Mouse (Mus musculus): ENCODE data around the gene Tab1. TPM values are rescaled to one million over a fixed set of nuclear protein-coding genes. Genes with fewer than 3 reads are reported as not detected.
"Not testable (repeated sequence)": the region's sequence is repeated elsewhere in the genome, so short reads cannot be mapped to it uniquely, and the experiment has no call there.

The Tab1 gene
- polyA plus RNA-seq, 1 experiment from 2014 or later = 21.6 TPM

GRCm38 (mm10) chr15:80112499-80112898 lies 20.4 kb upstream of the Tab1 start:
- Histone ChIP-seq H3K9me3 (ENCODE audit: control insufficient read depth, low read length) (no peaks in the 10 kb centered on the region), H3K27ac (ENCODE audit: low read depth, low read length) (no peak overlapping the region), H3K36me3 (ENCODE audit: control insufficient read depth, insufficient read depth, low read length) (no peaks in the 10 kb centered on the region), H3K4me1 (replicated peaks; ENCODE audit: control insufficient read depth, insufficient read depth, low read length) (no peaks in the 10 kb centered on the region), H3K9ac (ENCODE audit: low read depth, low read length) (no peak overlapping the region), H3K27me3 (ENCODE audit: control insufficient read depth, insufficient read depth, low read length) (no peaks in the 10 kb centered on the region), H3K4me3 (ENCODE audit: low read depth, low read length) (no peak overlapping the region), H3K4me2 (replicated peaks; ENCODE audit: low read depth, low read length) (no peak overlapping the region)
- no peak for DNase-seq (ENCODE audit: low spot score)
- ATAC-seq (ENCODE audit: low FRiP score) = no peak
- 43% methylated on average over 2 of the region's 2 CpGs for WGBS

- ATAC-seq (ENCODE audit: low FRiP score) = no peak
- 92% methylated on average over 7 of the region's 7 CpGs for WGBS
- no peaks in the 10 kb centered on the region for H3K9me3 ChIP-seq (ENCODE audit: control insufficient read depth, low read length)
These were observed 18.5 kb upstream of the Tab1 start for GRCm38 (mm10) chr15:80114414-80114813.

GRCm38 (mm10) chr15:80115256-80115655 lies 17.7 kb upstream of the Tab1 start:
- Histone ChIP-seq H3K27ac (ENCODE audit: low read depth, low read length) (no peak overlapping the region), H3K36me3 (ENCODE audit: control insufficient read depth, insufficient read depth, low read length) (no peaks in the 10 kb centered on the region), H3K4me1 (replicated peaks; ENCODE audit: control insufficient read depth, insufficient read depth, low read length) (no peaks in the 10 kb centered on the region), H3K4me2 (replicated peaks; ENCODE audit: low read depth, low read length) (no peak overlapping the region), H3K4me3 (ENCODE audit: low read depth, low read length) (no peak overlapping the region), H3K9me3 (ENCODE audit: control insufficient read depth, low read length) (no peaks in the 10 kb centered on the region), H3K27me3 (ENCODE audit: control insufficient read depth, insufficient read depth, low read length) (no peaks in the 10 kb centered on the region), H3K9ac (ENCODE audit: low read depth, low read length) (no peak overlapping the region)
- ATAC-seq (ENCODE audit: low FRiP score) = no peak
- DNase-seq (ENCODE audit: low spot score) = no peak
- WGBS = 58% methylated on average over 5 of the region's 5 CpGs

More at GRCm38 (mm10) chr15:80114414-80114813, 18.5 kb upstream of the Tab1 start:
- Histone ChIP-seq H3K27ac (ENCODE audit: low read depth, low read length) (no peak overlapping the region), H3K9ac (ENCODE audit: low read depth, low read length) (no peak overlapping the region), H3K4me1 (replicated peaks; ENCODE audit: control insufficient read depth, insufficient read depth, low read length) (no peaks in the 10 kb centered on the region), H3K36me3 (ENCODE audit: control insufficient read depth, insufficient read depth, low read length) (no peaks in the 10 kb centered on the region), H3K4me2 (replicated peaks; ENCODE audit: low read depth, low read length) (no peak overlapping the region), H3K27me3 (ENCODE audit: control insufficient read depth, insufficient read depth, low read length) (no peaks in the 10 kb centered on the region), H3K4me3 (ENCODE audit: low read depth, low read length) (no peak overlapping the region)
- no peak for DNase-seq (ENCODE audit: low spot score)

GRCm38 (mm10) chr15:80115866-80116794 lies 16.8 kb upstream of the Tab1 start:
- H3K4me2 ChIP-seq (replicated peaks; ENCODE audit: low read depth, low read length) = no peak overlapping the region
- DNase-seq (ENCODE audit: low spot score) (no peak), ATAC-seq (ENCODE audit: low FRiP score) (no peak)
- WGBS = 70% methylated on average over 13 of the region's 13 CpGs
- no peak overlapping the region for H3K9ac ChIP-seq (ENCODE audit: low read depth, low read length)
- no peaks in the 10 kb centered on the region for H3K9me3 ChIP-seq (ENCODE audit: control insufficient read depth, low read length)
- no peaks in the 10 kb centered on the region for H3K4me1 ChIP-seq (replicated peaks; ENCODE audit: control insufficient read depth, insufficient read depth, low read length)
- H3K27ac ChIP-seq (ENCODE audit: low read depth, low read length) = no peak overlapping the region
- H3K27me3 ChIP-seq (ENCODE audit: control insufficient read depth, insufficient read depth, low read length) = no peaks in the 10 kb centered on the region
- no peaks in the 10 kb centered on the region for H3K36me3 ChIP-seq (ENCODE audit: control insufficient read depth, insufficient read depth, low read length)
- H3K4me3 ChIP-seq (ENCODE audit: low read depth, low read length) = no peak overlapping the region

- no peak for DNase-seq (ENCODE audit: low spot score)
- Histone ChIP-seq H3K9ac (ENCODE audit: low read depth, low read length) (no peak overlapping the region), H3K9me3 (ENCODE audit: control insufficient read depth, low read length) (no peaks in the 10 kb centered on the region), H3K4me3 (ENCODE audit: low read depth, low read length) (no peak overlapping the region), H3K36me3 (ENCODE audit: control insufficient read depth, insufficient read depth, low read length) (no peaks in the 10 kb centered on the region), H3K4me2 (replicated peaks; ENCODE audit: low read depth, low read length) (no peak overlapping the region), H3K27me3 (ENCODE audit: control insufficient read depth, insufficient read depth, low read length) (no peaks in the 10 kb centered on the region), H3K4me1 (replicated peaks; ENCODE audit: control insufficient read depth, insufficient read depth, low read length) (no peaks in the 10 kb centered on the region), H3K27ac (ENCODE audit: low read depth, low read length) (no peak overlapping the region)
- WGBS = 68% methylated on average over 8 of the region's 8 CpGs
- no peak for ATAC-seq (ENCODE audit: low FRiP score)
These were observed 15.8 kb upstream of the Tab1 start for GRCm38 (mm10) chr15:80117154-80117553.

GRCm38 (mm10) chr15:80119076-80119475 lies 13.9 kb upstream of the Tab1 start:
- Histone ChIP-seq H3K4me1 (replicated peaks; ENCODE audit: control insufficient read depth, insufficient read depth, low read length) (no peaks in the 10 kb centered on the region), H3K27me3 (ENCODE audit: control insufficient read depth, insufficient read depth, low read length) (no peaks in the 10 kb centered on the region), H3K27ac (ENCODE audit: low read depth, low read length) (no peak overlapping the region), H3K9me3 (ENCODE audit: control insufficient read depth, low read length) (no peaks in the 10 kb centered on the region), H3K9ac (ENCODE audit: low read depth, low read length) (no peak overlapping the region), H3K4me2 (replicated peaks; ENCODE audit: low read depth, low read length) (no peak overlapping the region), H3K4me3 (ENCODE audit: low read depth, low read length) (no peak overlapping the region), H3K36me3 (ENCODE audit: control insufficient read depth, insufficient read depth, low read length) (no peaks in the 10 kb centered on the region)
- ATAC-seq (ENCODE audit: low FRiP score) (no peak), DNase-seq (ENCODE audit: low spot score) (no peak)
- 85% methylated on average over 6 of the region's 6 CpGs for WGBS

- no peak overlapping the region for H3K4me2 ChIP-seq (replicated peaks; ENCODE audit: low read depth, low read length)
- H3K4me3 ChIP-seq (ENCODE audit: low read depth, low read length) = no peak overlapping the region
- DNase-seq (ENCODE audit: low spot score) (no peak), ATAC-seq (ENCODE audit: low FRiP score) (no peak)
- 93% methylated on average over 9 of the region's 9 CpGs for WGBS
- no peaks in the 10 kb centered on the region for H3K27me3 ChIP-seq (ENCODE audit: control insufficient read depth, insufficient read depth, low read length)
- H3K27ac ChIP-seq (ENCODE audit: low read depth, low read length) = no peak overlapping the region
- H3K4me1 ChIP-seq (replicated peaks; ENCODE audit: control insufficient read depth, insufficient read depth, low read length) = no peaks in the 10 kb centered on the region
- H3K36me3 ChIP-seq (ENCODE audit: control insufficient read depth, insufficient read depth, low read length) = no peaks in the 10 kb centered on the region
- no peak overlapping the region for H3K9ac ChIP-seq (ENCODE audit: low read depth, low read length)
- no peaks in the 10 kb centered on the region for H3K9me3 ChIP-seq (ENCODE audit: control insufficient read depth, low read length)
These were observed 11.1 kb upstream of the Tab1 start for GRCm38 (mm10) chr15:80121721-80122325.

- H3K27me3 ChIP-seq (ENCODE audit: control insufficient read depth, insufficient read depth, low read length); H3K9ac ChIP-seq (ENCODE audit: low read depth, low read length); H3K36me3 ChIP-seq (ENCODE audit: control insufficient read depth, insufficient read depth, low read length); H3K9me3 ChIP-seq (ENCODE audit: control insufficient read depth, low read length); H3K4me2 ChIP-seq (replicated peaks; ENCODE audit: low read depth, low read length); DNase-seq (ENCODE audit: low spot score); ATAC-seq (ENCODE audit: low FRiP score); H3K4me3 ChIP-seq (ENCODE audit: low read depth, low read length); H3K27ac ChIP-seq (ENCODE audit: low read depth, low read length); H3K4me1 ChIP-seq (replicated peaks; ENCODE audit: control insufficient read depth, insufficient read depth, low read length): not testable (repeated sequence)
- 92% methylated on average over 6 of the region's 6 CpGs for WGBS
These were observed 10.5 kb upstream of the Tab1 start for GRCm38 (mm10) chr15:80122431-80122830.

GRCm38 (mm10) chr15:80124651-80125050 lies 8.3 kb upstream of the Tab1 start:
- H3K36me3 ChIP-seq (ENCODE audit: control insufficient read depth, insufficient read depth, low read length) = no peaks in the 10 kb centered on the region
- H3K27ac ChIP-seq (ENCODE audit: low read depth, low read length) = no peak overlapping the region
- H3K27me3 ChIP-seq (ENCODE audit: control insufficient read depth, insufficient read depth, low read length) = no peaks in the 10 kb centered on the region
- H3K4me1 ChIP-seq (replicated peaks; ENCODE audit: control insufficient read depth, insufficient read depth, low read length) = no peaks in the 10 kb centered on the region
- no peak overlapping the region for H3K4me2 ChIP-seq (replicated peaks; ENCODE audit: low read depth, low read length)
- H3K4me3 ChIP-seq (ENCODE audit: low read depth, low read length) = no peak overlapping the region
- H3K9ac ChIP-seq (ENCODE audit: low read depth, low read length) = no peak overlapping the region
- 83% methylated on average over 4 of the region's 4 CpGs for WGBS
- DNase-seq (ENCODE audit: low spot score) (no peak), ATAC-seq (ENCODE audit: low FRiP score) (no peak)
- H3K9me3 ChIP-seq (ENCODE audit: control insufficient read depth, low read length) = no peaks in the 10 kb centered on the region
